Mouse (Mus musculus): Measurements from ENCODE around the gene Arid3a.

DNA sequence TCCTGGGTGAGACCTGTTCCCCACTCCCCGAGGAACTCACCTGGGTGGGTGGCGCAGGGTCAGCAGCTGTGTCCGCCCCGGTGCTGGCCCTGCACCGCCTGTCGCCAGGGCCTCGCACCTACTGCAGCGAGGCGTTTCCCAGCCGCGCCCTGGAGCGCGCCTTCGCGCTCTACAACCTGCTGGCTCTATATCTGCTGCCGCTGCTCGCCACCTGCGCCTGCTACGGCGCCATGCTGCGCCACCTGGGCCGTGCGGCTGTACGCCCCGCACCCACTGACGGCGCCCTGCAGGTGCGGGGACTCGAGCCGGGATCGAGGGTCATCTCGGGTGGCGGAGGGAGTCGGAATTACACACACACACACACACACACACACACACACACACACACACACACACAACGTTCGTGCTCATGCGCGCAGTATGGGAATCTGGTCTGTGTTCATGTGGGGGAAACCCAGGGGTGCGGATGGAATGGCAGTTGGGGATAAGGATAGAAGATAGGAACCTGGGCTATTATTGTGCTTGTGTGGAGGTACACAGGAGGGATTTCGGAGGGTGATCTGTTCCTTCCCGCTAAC is 5.8 kb upstream of the Arid3a start, which contains the start of gene R3hdm4:
- TF ChIP-seq CTCF (IDR thresholded peaks at IDR 0.05; ENCODE audit: extremely low read depth, insufficient read depth, insufficient read length, insufficient replicate concordance) (no peak), POLR2A (IDR thresholded peaks at IDR 0.05; ENCODE audit: low read depth, low read length) (no peak)
